Mouse (Mus musculus): ENCODE data around the gene Gprc6a. TPM values are rescaled to one million over a fixed set of nuclear protein-coding genes. Genes with fewer than 3 reads are reported as not detected.

The Gprc6a gene
- polyA plus RNA-seq, 1 experiment from 2014 or later = not detected

GRCm38 (mm10) chr10:51571225-51571996, 59.9 kb downstream of the Gprc6a start:
- no peaks in the 10 kb centered on the region for H3K4me1 ChIP-seq (replicated peaks)
- no peak overlapping the region for H3K9ac ChIP-seq
- 77% methylated on average over 9 of the region's 9 CpGs for WGBS
- no peaks in the 10 kb centered on the region for H3K36me3 ChIP-seq
- H3K4me2 ChIP-seq = no peak overlapping the region
- H3K4me3 ChIP-seq = no peak overlapping the region
- H3K27me3 ChIP-seq = no peaks in the 10 kb centered on the region
- H3K9me3 ChIP-seq = no peaks in the 10 kb centered on the region
- H3K27ac ChIP-seq (replicated peaks) = no peak overlapping the region
- no peak for ATAC-seq (ENCODE audit: low read depth)

Other genes with a start within 250 kb of the Gprc6a start
- gene Gm49339, start 150.8 kb downstream of the Gprc6a start, polyA plus RNA-seq (2015; fragmentation: Nextera tagmentation; extraction: Ambion mirVana) = not detected in 2 replicates
- gene Lilr4b, start 150.8 kb downstream of the Gprc6a start, polyA plus RNA-seq (2015; fragmentation: Nextera tagmentation; extraction: Ambion mirVana) = 0.42 TPM in 1 of 2 replicates, not detected in the other
- 1.0 and 2.4 TPM in 2 replicates for gene Lilrb4a, start 140.5 kb downstream of the Gprc6a start, polyA plus RNA-seq (2015; fragmentation: Nextera tagmentation; extraction: Ambion mirVana)
- 1.3 and 1.8 TPM in 2 replicates for gene Fam162b, start 40.9 kb downstream of the Gprc6a start, polyA plus RNA-seq (2015; fragmentation: Nextera tagmentation; extraction: Ambion mirVana)
- gene Rfx6, start 46.3 kb upstream of the Gprc6a start, polyA plus RNA-seq (2015; fragmentation: Nextera tagmentation; extraction: Ambion mirVana) = 0.10 and 0.36 TPM in 2 replicates

All from neural tube, embryonic 13.5 days (tissue).